ENCODE assay signal across 19 mouse cellular contexts in the genomic region with DNA sequence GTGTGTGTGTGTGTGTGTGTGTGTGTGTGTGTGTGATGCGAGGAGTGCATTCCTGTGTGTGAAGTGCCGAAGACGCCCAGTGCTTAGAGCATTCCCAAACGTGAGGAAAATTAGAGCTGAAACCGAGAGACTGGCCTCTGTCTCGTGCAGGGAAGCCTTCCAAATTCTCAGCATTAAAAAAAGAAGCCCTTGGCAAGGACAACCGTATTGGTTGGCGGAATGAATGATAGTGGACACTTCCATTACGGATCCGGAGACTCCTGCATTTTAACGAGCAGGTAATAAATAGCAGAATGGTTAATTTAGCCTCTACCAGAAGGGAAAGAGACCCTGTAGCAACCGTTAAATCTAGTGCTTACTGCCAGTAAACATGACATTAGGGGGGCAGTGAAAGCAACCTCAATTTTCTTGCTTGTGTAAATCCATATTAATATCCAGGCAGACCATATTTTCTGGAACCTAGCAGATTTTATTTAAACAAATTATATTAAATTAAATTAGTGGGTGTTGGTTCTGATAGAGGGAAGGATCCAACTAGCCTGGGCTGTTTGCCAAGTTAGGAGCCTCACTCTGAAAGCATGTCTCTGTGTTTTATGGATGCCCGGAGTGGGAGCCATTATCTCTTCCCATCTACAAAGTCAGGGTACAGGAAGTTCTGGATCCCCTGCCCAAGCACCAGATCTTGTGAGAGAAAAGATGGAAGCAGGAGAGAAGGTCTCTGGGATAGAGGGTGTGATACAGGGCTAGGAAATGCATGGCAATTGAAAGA. TPM values are rescaled to one million over a fixed set of nuclear protein-coding genes. Genes with fewer than 3 reads are reported as not detected.
DNase-seq lines count a peak whose midpoint lies in the region; ATAC-seq lines count a peak whose summit lies in the region.
"Had no signal": no experiment of that assay in that cellular context is flagged by ENCODE, and none has a peak within 500 bp of the region (broad histone marks: within the 10 kb centered on the region; RNA-seq: fewer than 3 reads in every experiment).

No protein-coding gene starts in this region.

- no peak overlapping the region for H3K4me2 ChIP-seq in forebrain, embryonic 14.5 days (ENCODE audit: low read length)
- no peak overlapping the region for H3K4me2 ChIP-seq in forebrain, embryonic 11.5 days (ENCODE audit: low read depth, low read length, severe bottlenecking)
- H3K4me2 ChIP-seq in neural tube, embryonic 13.5 days, result no peak overlapping the region
- H3K4me2 ChIP-seq in neural tube, embryonic 15.5 days, result no peak overlapping the region
- H3K4me2 ChIP-seq: embryonic facial prominence, embryonic 15.5 days; heart, embryonic 12.5 days; liver, embryonic 11.5 days had no signal

- H3K36me3 ChIP-seq in forebrain, embryonic 14.5 days (ENCODE audit: control insufficient read depth, insufficient read depth, low read length), result no peaks in the 10 kb centered on the region
- no peaks in the 10 kb centered on the region for H3K36me3 ChIP-seq in forebrain, embryonic 11.5 days (ENCODE audit: control insufficient read depth, insufficient read depth, low read length)
- H3K36me3 ChIP-seq in neural tube, embryonic 13.5 days, result no peaks in the 10 kb centered on the region
- no peaks in the 10 kb centered on the region for H3K36me3 ChIP-seq in neural tube, embryonic 15.5 days
- H3K36me3 ChIP-seq: embryonic facial prominence, embryonic 15.5 days; heart, embryonic 12.5 days had no signal

- no peak overlapping the region for H3K9ac ChIP-seq in forebrain, embryonic 14.5 days (ENCODE audit: low read length)
- no peak overlapping the region for H3K9ac ChIP-seq in forebrain, embryonic 11.5 days (ENCODE audit: low read length)
- H3K9ac ChIP-seq in neural tube, embryonic 13.5 days, result no peak overlapping the region
- no peak overlapping the region for H3K9ac ChIP-seq in neural tube, embryonic 15.5 days (replicated peaks)
- H3K9ac ChIP-seq: embryonic facial prominence, embryonic 15.5 days; heart, embryonic 12.5 days had no signal

- H3K27me3 ChIP-seq in forebrain, embryonic 14.5 days (replicated peaks; ENCODE audit: control insufficient read depth, insufficient read depth, low read length), result no peaks in the 10 kb centered on the region
- H3K27me3 ChIP-seq in forebrain, embryonic 11.5 days (ENCODE audit: control insufficient read depth, insufficient read depth, low read length), result no peaks in the 10 kb centered on the region
- no peaks in the 10 kb centered on the region for H3K27me3 ChIP-seq in neural tube, embryonic 13.5 days
- H3K27me3 ChIP-seq in neural tube, embryonic 15.5 days (replicated peaks), result no peaks in the 10 kb centered on the region
- H3K27me3 ChIP-seq: embryonic facial prominence, embryonic 15.5 days had no signal

- no peak for ATAC-seq in forebrain, embryonic 14.5 days
- no peak for ATAC-seq in forebrain, embryonic 11.5 days (replicated peaks; ENCODE audit: low FRiP score)
- ATAC-seq in neural tube, embryonic 13.5 days (ENCODE audit: low read depth), result peak; percentile 71; the same call in 1 of the 2 replicates
- peak; percentile 77 for ATAC-seq in neural tube, embryonic 15.5 days (ENCODE audit: low FRiP score)

- H3K4me1 ChIP-seq in forebrain, embryonic 14.5 days (ENCODE audit: control insufficient read depth, insufficient read depth, low read length), result no peaks in the 10 kb centered on the region
- H3K4me1 ChIP-seq in forebrain, embryonic 11.5 days (replicated peaks; ENCODE audit: control insufficient read depth, insufficient read depth, low read length), result no peaks in the 10 kb centered on the region
- peaks cover 16% of the 10 kb centered on the region for H3K4me1 ChIP-seq in neural tube, embryonic 13.5 days (replicated peaks)
- peaks cover 15% of the 10 kb centered on the region; the same call in 1 of the 2 replicates for H3K4me1 ChIP-seq in neural tube, embryonic 15.5 days
- H3K4me1 ChIP-seq: heart, embryonic 12.5 days had no signal

- peak overlapping the region; percentile 39; the same call in 1 of the 2 replicates for H3K27ac ChIP-seq in forebrain, embryonic 14.5 days (ENCODE audit: low read depth, low read length)
- H3K27ac ChIP-seq in forebrain, embryonic 11.5 days (ENCODE audit: low read depth, low read length), result no peak overlapping the region
- peak overlapping the region; percentile 70 for H3K27ac ChIP-seq in neural tube, embryonic 13.5 days (replicated peaks)
- peak overlapping the region; percentile 66 for H3K27ac ChIP-seq in neural tube, embryonic 15.5 days (replicated peaks)
- H3K27ac ChIP-seq: embryonic facial prominence, embryonic 15.5 days had no signal

- H3K4me3 ChIP-seq in forebrain, embryonic 14.5 days (ENCODE audit: low read depth, low read length), result no peak overlapping the region
- no peak overlapping the region for H3K4me3 ChIP-seq in forebrain, embryonic 11.5 days (ENCODE audit: low read depth, low read length)
- no peak overlapping the region for H3K4me3 ChIP-seq in neural tube, embryonic 13.5 days
- H3K4me3 ChIP-seq in neural tube, embryonic 15.5 days (replicated peaks), result no peak overlapping the region
- H3K4me3 ChIP-seq: embryonic facial prominence, embryonic 15.5 days; heart, embryonic 12.5 days had no signal

- 39% methylated on average over 13 of the region's 13 CpGs for WGBS in forebrain, embryonic 14.5 days
- 80% methylated on average over 13 of the region's 13 CpGs for WGBS in forebrain, embryonic 11.5 days
- WGBS in neural tube, embryonic 13.5 days, result 54% methylated on average over 13 of the region's 13 CpGs
- WGBS in neural tube, embryonic 15.5 days, result 28% methylated on average over 13 of the region's 13 CpGs

- peak; percentile 36 for DNase-seq in forebrain, embryonic 14.5 days (ENCODE audit: low spot score)
- DNase-seq in forebrain, embryonic 11.5 days (ENCODE audit: low spot score), result no peak
- peak; percentile 17 for DNase-seq in kidney, postnatal 14 days
- no peak for DNase-seq in kidney, adult 11 months
- no peak for DNase-seq in neural tube, embryonic 10.5 days (ENCODE audit: extremely low spot score, low spot score)
- DNase-seq: B cell, adult 2 months; cerebellum, postnatal 36 days; kidney, adult 2 months; kidney, postnatal 25 days; left cerebral cortex, postnatal 4 days; lung, adult 18-20 months; lung, postnatal 36 days; right cerebral cortex, postnatal 14 days; thymus, adult 2 months had no signal

- no peaks in the 10 kb centered on the region for H3K9me3 ChIP-seq in forebrain, embryonic 14.5 days (replicated peaks; ENCODE audit: control insufficient read depth, low read length)
- no peaks in the 10 kb centered on the region for H3K9me3 ChIP-seq in forebrain, embryonic 11.5 days (ENCODE audit: control insufficient read depth, low read length)
- no peaks in the 10 kb centered on the region for H3K9me3 ChIP-seq in neural tube, embryonic 13.5 days
- no peaks in the 10 kb centered on the region for H3K9me3 ChIP-seq in neural tube, embryonic 15.5 days (replicated peaks)
- H3K9me3 ChIP-seq: embryonic facial prominence, embryonic 15.5 days; heart, embryonic 12.5 days had no signal

RNA-seq across cellular contexts. Expression of a gene that starts 57.5 kb away (rescaled TPM):
- 0.05 TPM in 1 of 2 replicates, not detected in the other for polyA plus RNA-seq in forebrain, embryonic 14.5 days (2014; fragmentation: Nextera tagmentation; extraction: Ambion mirVana)
- not detected in 2 replicates for polyA plus RNA-seq in forebrain, embryonic 11.5 days (2014; fragmentation: Nextera tagmentation; extraction: Ambion mirVana)
- 0.71 and 0.90 TPM in 2 replicates for polyA plus RNA-seq in neural tube, embryonic 13.5 days (2015; fragmentation: Nextera tagmentation; extraction: Ambion mirVana)
- 0.64 and 0.72 TPM in 2 replicates for polyA plus RNA-seq in neural tube, embryonic 15.5 days (2015; fragmentation: Nextera tagmentation; extraction: Ambion mirVana)
- polyA plus RNA-seq: liver, embryonic 11.5 days had no signal

Comparison
In these comparisons a context has a peak if more than half of its experiments do, and no peak if none do; other contexts are left out.
1. DNase-seq: peak in forebrain, embryonic 14.5 days (single experiment) and kidney, postnatal 14 days (single experiment); none in forebrain, embryonic 11.5 days (single experiment), kidney, adult 11 months (single experiment) and neural tube, embryonic 10.5 days (single experiment).
2. ATAC-seq: peak in neural tube, embryonic 13.5 days (single experiment) and neural tube, embryonic 15.5 days (single experiment); none in forebrain, embryonic 14.5 days (single experiment) and forebrain, embryonic 11.5 days (single experiment).